Comparison of ENCODE assay signal across 9 mouse cellular contexts in the genomic region with DNA sequence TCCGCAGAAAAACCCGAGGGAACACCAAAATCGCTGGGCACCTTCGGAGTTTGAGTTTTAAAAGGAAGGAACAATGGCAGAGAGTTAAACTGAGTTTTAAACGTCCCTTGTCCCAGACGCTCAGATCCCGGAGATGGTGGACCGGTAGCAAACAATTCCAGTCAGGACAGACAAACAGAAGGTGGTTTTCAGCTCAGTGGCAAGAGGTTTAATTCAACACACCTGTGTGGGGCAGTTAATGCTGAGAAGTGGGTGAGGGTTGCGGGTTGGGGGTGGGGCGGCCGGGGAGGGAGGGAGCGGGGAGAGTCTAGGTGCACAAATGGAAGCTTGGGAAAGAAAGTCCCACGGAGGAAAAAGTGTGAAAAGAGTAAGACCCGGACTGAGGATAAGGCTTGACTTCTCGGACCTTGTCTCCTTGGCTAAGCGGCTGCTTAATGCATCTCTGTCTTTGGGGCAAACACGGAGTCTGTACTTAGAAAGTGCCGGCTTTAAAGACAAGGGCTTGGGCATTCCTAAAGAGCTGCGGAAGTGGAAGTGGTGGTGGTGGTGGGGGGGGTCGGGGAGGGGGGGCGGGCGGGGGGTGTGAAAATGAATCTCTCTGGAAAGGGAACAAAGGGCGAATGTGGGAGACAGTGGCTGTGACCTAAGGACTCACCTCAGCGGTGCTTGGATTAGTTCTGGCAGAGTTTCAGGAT. TPM values are rescaled to one million over a fixed set of nuclear protein-coding genes. Genes with fewer than 3 reads are reported as not detected.
DNase-seq lines count a peak whose midpoint lies in the region; ATAC-seq lines count a peak whose summit lies in the region.
"Had no signal": no experiment of that assay in that cellular context is flagged by ENCODE, and none has a peak within 500 bp of the region (broad histone marks: within the 10 kb centered on the region; RNA-seq: fewer than 3 reads in every experiment).

No protein-coding gene starts in this region.

- peak overlapping the region; percentile 67 for H3K4me2 ChIP-seq in lung, embryonic 16.5 days (ENCODE audit: low read depth, low read length)
- peak overlapping the region; percentile 66 for H3K4me2 ChIP-seq in forebrain, embryonic 14.5 days (ENCODE audit: low read length)
- peak overlapping the region; percentile 73 for H3K4me2 ChIP-seq in liver, embryonic 13.5 days
- peak overlapping the region; percentile 74 for H3K4me2 ChIP-seq in stomach, embryonic 15.5 days

- H3K27ac ChIP-seq in lung, embryonic 16.5 days (ENCODE audit: low read length): no peak overlapping the region
- no peak overlapping the region for H3K27ac ChIP-seq in forebrain, embryonic 14.5 days (ENCODE audit: low read depth, low read length)
- H3K27ac ChIP-seq in liver, embryonic 13.5 days: no peak overlapping the region
- no peak overlapping the region for H3K27ac ChIP-seq in stomach, embryonic 15.5 days

- H3K27me3 ChIP-seq in lung, embryonic 16.5 days (ENCODE audit: control insufficient read depth, insufficient read depth, low read depth, low read length): no peaks in the 10 kb centered on the region
- no peaks in the 10 kb centered on the region for H3K27me3 ChIP-seq in forebrain, embryonic 14.5 days (replicated peaks; ENCODE audit: control insufficient read depth, insufficient read depth, low read length)
- peaks cover 19% of the 10 kb centered on the region for H3K27me3 ChIP-seq in liver, embryonic 13.5 days
- H3K27me3 ChIP-seq in stomach, embryonic 15.5 days (replicated peaks): no peaks in the 10 kb centered on the region

- H3K4me3 ChIP-seq in lung, embryonic 16.5 days (ENCODE audit: low read length): peak overlapping the region; percentile 44
- H3K4me3 ChIP-seq in forebrain, embryonic 14.5 days (ENCODE audit: low read depth, low read length): peak overlapping the region; percentile 32
- peak overlapping the region; percentile 53 for H3K4me3 ChIP-seq in liver, embryonic 13.5 days (replicated peaks)
- peak overlapping the region; percentile 39 for H3K4me3 ChIP-seq in stomach, embryonic 15.5 days (replicated peaks)

- peaks cover 3% of the 10 kb centered on the region for H3K4me1 ChIP-seq in lung, embryonic 16.5 days (replicated peaks; ENCODE audit: control insufficient read depth, insufficient read depth, low read length)
- H3K4me1 ChIP-seq in forebrain, embryonic 14.5 days (ENCODE audit: control insufficient read depth, insufficient read depth, low read length): peaks cover 3% of the 10 kb centered on the region; the same call in 1 of the 2 replicates
- H3K4me1 ChIP-seq in liver, embryonic 13.5 days (replicated peaks): peaks cover 44% of the 10 kb centered on the region
- peaks cover 4% of the 10 kb centered on the region; the same call in 1 of the 2 replicates for H3K4me1 ChIP-seq in stomach, embryonic 15.5 days

- H3K9ac ChIP-seq in lung, embryonic 16.5 days (ENCODE audit: low read length): peak overlapping the region; percentile 40
- peak overlapping the region; percentile 51 for H3K9ac ChIP-seq in forebrain, embryonic 14.5 days (ENCODE audit: low read length)
- H3K9ac ChIP-seq in liver, embryonic 13.5 days: peak overlapping the region; percentile 64
- H3K9ac ChIP-seq in stomach, embryonic 15.5 days: 0 out of 2 replicates have a peak overlapping the region, but pooled peaks have one; percentile 12

- WGBS in lung, embryonic 16.5 days: 0% methylated on average over 22 of the region's 24 CpGs
- 2% methylated on average over 24 of the region's 24 CpGs for WGBS in forebrain, embryonic 14.5 days
- under 1% methylated on average over 24 of the region's 24 CpGs for WGBS in liver, embryonic 13.5 days (ENCODE audit: insufficient replicate concordance)
- WGBS in stomach, embryonic 15.5 days: 2% methylated on average over 24 of the region's 24 CpGs

- ATAC-seq in lung, embryonic 16.5 days (ENCODE audit: low read depth): no peak
- peak; percentile 29; the same call in 1 of the 2 replicates for ATAC-seq in forebrain, embryonic 14.5 days
- ATAC-seq in liver, embryonic 13.5 days (ENCODE audit: low read depth): no peak
- ATAC-seq in stomach, embryonic 15.5 days (ENCODE audit: insufficient read depth, low FRiP score, low read depth): no peak

- H3K36me3 ChIP-seq in lung, embryonic 16.5 days (ENCODE audit: control insufficient read depth, insufficient read depth, low read length): no peaks in the 10 kb centered on the region
- no peaks in the 10 kb centered on the region for H3K36me3 ChIP-seq in forebrain, embryonic 14.5 days (ENCODE audit: control insufficient read depth, insufficient read depth, low read length)
- no peaks in the 10 kb centered on the region for H3K36me3 ChIP-seq in liver, embryonic 13.5 days
- no peaks in the 10 kb centered on the region for H3K36me3 ChIP-seq in stomach, embryonic 15.5 days

- H3K9me3 ChIP-seq in lung, embryonic 16.5 days (ENCODE audit: control insufficient read depth, low read length): no peaks in the 10 kb centered on the region
- H3K9me3 ChIP-seq in forebrain, embryonic 14.5 days (replicated peaks; ENCODE audit: control insufficient read depth, low read length): no peaks in the 10 kb centered on the region
- no peaks in the 10 kb centered on the region for H3K9me3 ChIP-seq in liver, embryonic 13.5 days (replicated peaks)
- no peaks in the 10 kb centered on the region for H3K9me3 ChIP-seq in stomach, embryonic 15.5 days

- DNase-seq in lung, postnatal 4 days: no peak
- DNase-seq in forebrain, embryonic 14.5 days (ENCODE audit: low spot score): peak; percentile 18
- no peak for DNase-seq in liver, embryonic 13.5 days
- DNase-seq in MN1 (ENCODE audit: low spot score): no peak
- DNase-seq in ovary, postnatal 10 days (ENCODE audit: low spot score): no peak
- no peak for DNase-seq in kidney, postnatal 36 days
- DNase-seq: thymus, postnatal 36 days had no signal

RNA-seq across cellular contexts. Expression of gene Hist4h4, which starts 10.2 kb away (rescaled TPM):
- polyA plus RNA-seq in lung, embryonic 16.5 days (2015; fragmentation: Nextera tagmentation; extraction: Ambion mirVana): 0.93 and 1.1 TPM in 2 replicates
- 0.61 and 1.5 TPM in 2 replicates for polyA plus RNA-seq in forebrain, embryonic 14.5 days (2014; fragmentation: Nextera tagmentation; extraction: Ambion mirVana)
- polyA plus RNA-seq in liver, embryonic 13.5 days (2015; fragmentation: Nextera tagmentation; extraction: Ambion mirVana): 1.3 and 1.5 TPM in 2 replicates
- 0.49 and 0.72 TPM in 2 replicates for polyA plus RNA-seq in stomach, embryonic 15.5 days (2015; fragmentation: Nextera tagmentation; extraction: Ambion mirVana)

RNA-seq across cellular contexts. Expression of gene Gucy2c, which starts 12.4 kb away (rescaled TPM):
- 0.13 and 0.21 TPM in 2 replicates for polyA plus RNA-seq in lung, embryonic 16.5 days (2015; fragmentation: Nextera tagmentation; extraction: Ambion mirVana)
- polyA plus RNA-seq in forebrain, embryonic 14.5 days (2014; fragmentation: Nextera tagmentation; extraction: Ambion mirVana): 0.12 and 0.18 TPM in 2 replicates
- 0.08 and 0.15 TPM in 2 replicates for polyA plus RNA-seq in liver, embryonic 13.5 days (2015; fragmentation: Nextera tagmentation; extraction: Ambion mirVana)
- 13.3 and 16.7 TPM in 2 replicates for polyA plus RNA-seq in stomach, embryonic 15.5 days (2015; fragmentation: Nextera tagmentation; extraction: Ambion mirVana)

RNA-seq across cellular contexts. Expression of gene H2afj, which starts 14.1 kb away (rescaled TPM):
- 121 and 141 TPM in 2 replicates for polyA plus RNA-seq in lung, embryonic 16.5 days (2015; fragmentation: Nextera tagmentation; extraction: Ambion mirVana)
- 97.3 and 108 TPM in 2 replicates for polyA plus RNA-seq in forebrain, embryonic 14.5 days (2014; fragmentation: Nextera tagmentation; extraction: Ambion mirVana)
- polyA plus RNA-seq in liver, embryonic 13.5 days (2015; fragmentation: Nextera tagmentation; extraction: Ambion mirVana): 167 and 177 TPM in 2 replicates
- 166 and 190 TPM in 2 replicates for polyA plus RNA-seq in stomach, embryonic 15.5 days (2015; fragmentation: Nextera tagmentation; extraction: Ambion mirVana)

RNA-seq across cellular contexts. Expression of gene BC049715, which starts 33.4 kb away (rescaled TPM):
- polyA plus RNA-seq in lung, embryonic 16.5 days (2015; fragmentation: Nextera tagmentation; extraction: Ambion mirVana): 0.87 and 1.7 TPM in 2 replicates
- 0.86 and 1.2 TPM in 2 replicates for polyA plus RNA-seq in forebrain, embryonic 14.5 days (2014; fragmentation: Nextera tagmentation; extraction: Ambion mirVana)
- polyA plus RNA-seq in liver, embryonic 13.5 days (2015; fragmentation: Nextera tagmentation; extraction: Ambion mirVana): 1.2 and 2.4 TPM in 2 replicates
- 1.2 and 1.5 TPM in 2 replicates for polyA plus RNA-seq in stomach, embryonic 15.5 days (2015; fragmentation: Nextera tagmentation; extraction: Ambion mirVana)

RNA-seq across cellular contexts. Expression of gene Wbp11, which starts 34.1 kb away (rescaled TPM):
- polyA plus RNA-seq in lung, embryonic 16.5 days (2015; fragmentation: Nextera tagmentation; extraction: Ambion mirVana): 91.1 and 107 TPM in 2 replicates
- polyA plus RNA-seq in forebrain, embryonic 14.5 days (2014; fragmentation: Nextera tagmentation; extraction: Ambion mirVana): 65.3 and 76.5 TPM in 2 replicates
- polyA plus RNA-seq in liver, embryonic 13.5 days (2015; fragmentation: Nextera tagmentation; extraction: Ambion mirVana): 62.5 and 80.2 TPM in 2 replicates
- 83.7 and 93.7 TPM in 2 replicates for polyA plus RNA-seq in stomach, embryonic 15.5 days (2015; fragmentation: Nextera tagmentation; extraction: Ambion mirVana)

Comparison
In these comparisons a context has a peak if more than half of its experiments do, and no peak if none do; other contexts are left out.
1. H3K9ac ChIP-seq: peak in every context shown above with its lines; median percentile 64 in liver, embryonic 13.5 days; 51 in forebrain, embryonic 14.5 days; 40 in lung, embryonic 16.5 days; 12 in stomach, embryonic 15.5 days.
2. RNA of gene Gucy2c, which starts 12.4 kb away (polyA plus RNA-seq): 13.3 to 16.7 TPM in stomach, embryonic 15.5 days; 0.12 to 0.18 TPM in forebrain, embryonic 14.5 days, 0.13 to 0.21 TPM in lung, embryonic 16.5 days and 0.08 to 0.15 TPM in liver, embryonic 13.5 days; every median in the first group is over 10 times any median in the second.
3. Peak in every context shown above with its lines, with median percentiles within 50 percentile points of each other: H3K4me2 ChIP-seq and H3K4me3 ChIP-seq.